Mouse (Mus musculus): ENCODE measurements around the gene Leng9. TPM values are rescaled to one million over a fixed set of nuclear protein-coding genes. Genes with fewer than 3 reads are reported as not detected.

Leng9 gene
- polyA plus RNA-seq, 2 experiments from 2014 or later = 7.5 to 12.3 TPM

DNA sequence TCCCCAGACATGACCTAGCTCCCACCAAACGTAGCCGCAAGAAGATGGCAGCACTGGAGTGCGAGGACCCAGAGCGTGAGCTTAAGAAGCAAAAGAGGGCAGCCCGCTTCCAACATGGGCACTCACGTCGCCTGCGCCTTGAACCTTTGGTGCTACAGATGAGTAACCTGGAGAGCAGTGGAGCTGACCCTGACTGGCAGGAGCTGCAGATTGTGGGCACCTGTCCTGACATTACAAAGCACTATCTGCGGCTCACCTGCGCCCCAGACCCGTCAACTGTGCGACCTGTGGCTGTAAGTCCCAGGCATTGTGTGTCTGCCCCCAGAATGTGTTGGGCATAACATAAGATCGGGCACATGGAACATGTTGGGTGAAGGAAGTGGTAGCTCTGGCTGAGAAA is 6.1 kb downstream of the Leng9 start:
- ATAC-seq = no peak

DNA sequence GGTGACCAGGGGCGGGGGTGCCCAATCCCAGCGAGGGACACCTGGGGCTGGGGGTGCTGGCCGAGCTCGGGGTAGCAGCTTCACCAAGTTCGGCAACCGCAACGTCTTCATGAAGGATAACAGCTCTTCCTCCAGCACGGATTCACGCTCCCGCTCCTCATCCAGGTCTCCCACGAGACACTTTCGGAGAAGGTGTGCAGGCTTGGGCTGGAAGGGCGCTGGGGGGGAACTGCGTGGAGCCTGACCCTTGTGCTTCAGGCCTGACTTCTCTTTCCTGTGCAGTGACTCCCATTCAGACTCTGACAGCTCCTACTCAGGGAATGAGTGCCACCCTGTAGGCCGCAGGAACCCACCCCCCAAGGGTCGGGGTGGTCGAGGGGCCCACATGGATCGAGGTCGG is 6.7 kb downstream of the Leng9 start:
- no peak for ATAC-seq

DNA sequence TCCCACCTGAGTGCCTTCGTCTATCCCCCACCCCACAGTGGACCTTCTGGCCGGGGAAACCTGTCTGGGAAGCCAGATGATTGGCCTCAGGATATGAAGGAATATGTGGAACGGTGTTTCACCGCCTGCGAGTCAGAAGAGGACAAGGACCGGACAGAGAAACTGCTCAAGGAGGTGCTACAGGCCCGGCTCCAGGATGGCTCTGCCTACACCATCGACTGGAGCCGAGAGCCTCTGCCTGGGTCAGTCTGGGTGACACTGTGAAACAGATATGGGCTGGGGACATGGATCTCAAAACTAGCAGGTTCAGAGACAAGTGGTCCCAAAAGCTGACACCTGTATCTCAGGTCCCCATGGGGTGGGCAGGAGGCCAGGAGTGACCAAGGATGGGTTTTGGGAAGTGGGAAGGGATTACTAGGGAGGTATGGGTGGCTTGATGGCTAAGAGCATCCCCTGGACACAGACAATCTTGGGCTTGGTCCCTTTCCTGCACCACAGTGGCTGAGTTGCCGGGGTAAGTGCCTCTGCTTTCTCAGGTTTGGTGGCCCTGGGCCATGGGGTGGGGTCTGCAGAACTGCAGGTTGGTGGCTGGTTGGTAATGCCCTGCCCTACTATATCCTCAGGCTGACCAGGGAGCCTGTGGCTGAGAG is 7.3 kb downstream of the Leng9 start:
- ATAC-seq = no peak

DNA sequence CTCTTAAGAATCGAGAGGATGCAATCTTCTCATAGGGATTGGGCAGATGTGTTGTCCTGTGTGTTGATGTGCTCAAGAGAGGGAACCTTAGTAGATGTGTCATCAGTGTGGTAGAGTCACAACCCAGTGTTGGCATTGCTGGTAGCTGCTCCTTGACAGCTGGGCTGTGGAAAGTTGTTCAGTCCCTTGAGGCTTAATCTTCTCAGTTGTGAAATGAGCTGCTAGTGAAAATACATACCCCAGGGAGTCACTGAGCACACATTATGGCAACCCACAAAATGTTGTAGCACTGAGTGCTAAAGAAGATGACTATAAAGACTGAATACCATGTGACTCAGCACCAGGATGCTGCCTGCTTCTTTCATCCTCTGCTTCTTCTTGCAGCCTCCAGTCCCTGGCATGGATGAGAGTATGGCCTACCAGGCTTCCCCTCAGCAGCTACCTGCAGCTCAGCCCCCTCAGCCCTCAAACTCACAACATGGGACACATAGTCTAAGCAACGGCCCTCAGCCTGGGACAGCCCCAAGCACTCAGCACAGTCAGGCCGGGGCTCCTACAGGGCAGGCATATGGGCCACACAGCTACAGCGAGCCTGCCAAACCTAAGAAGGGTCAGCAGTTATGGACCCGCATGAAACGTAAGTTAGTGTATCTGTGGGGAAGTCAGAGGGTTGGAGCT is 8.4 kb downstream of the Leng9 start:
- ATAC-seq = no peak

DNA sequence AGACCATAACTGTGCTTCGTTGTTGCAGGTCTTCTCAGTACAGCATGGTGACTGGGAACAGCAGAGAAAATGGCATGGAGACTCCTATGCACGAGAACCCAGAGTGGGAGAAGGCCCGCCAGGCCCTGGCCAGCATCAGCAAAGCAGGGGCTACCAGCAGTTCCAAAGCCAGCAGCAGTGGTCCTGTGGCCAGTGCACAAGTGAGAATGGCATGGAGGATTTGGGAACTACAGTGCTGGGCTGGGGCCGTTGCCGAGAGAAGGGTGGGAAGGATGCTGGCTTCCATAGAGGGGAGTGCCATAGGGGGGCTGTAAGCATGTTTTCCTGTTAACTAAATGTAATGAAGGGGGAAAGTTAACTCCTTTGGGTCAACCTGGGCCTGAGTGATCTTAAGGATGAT is 10.8 kb downstream of the Leng9 start:
- no peak for ATAC-seq

DNA sequence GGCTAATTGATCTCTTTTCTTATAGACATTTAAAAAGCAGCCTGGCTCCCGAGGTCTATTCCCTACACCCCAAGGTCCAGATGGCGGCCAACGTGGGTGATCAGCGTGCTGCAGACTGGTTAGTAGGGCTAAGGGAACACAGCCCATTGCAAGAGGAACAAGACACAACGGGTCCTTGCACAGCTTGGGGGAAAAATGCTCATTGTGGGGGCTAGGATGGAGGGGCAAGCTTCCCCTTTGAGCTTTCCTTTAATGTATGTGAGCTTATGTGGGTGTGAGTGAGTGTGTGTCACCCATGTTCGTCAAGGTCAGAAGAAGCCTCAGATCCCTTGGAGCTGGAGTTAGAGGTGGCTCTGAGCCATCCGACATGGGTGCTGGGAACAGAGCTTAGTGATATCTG is 11.5 kb downstream of the Leng9 start:
- ATAC-seq = no peak

DNA sequence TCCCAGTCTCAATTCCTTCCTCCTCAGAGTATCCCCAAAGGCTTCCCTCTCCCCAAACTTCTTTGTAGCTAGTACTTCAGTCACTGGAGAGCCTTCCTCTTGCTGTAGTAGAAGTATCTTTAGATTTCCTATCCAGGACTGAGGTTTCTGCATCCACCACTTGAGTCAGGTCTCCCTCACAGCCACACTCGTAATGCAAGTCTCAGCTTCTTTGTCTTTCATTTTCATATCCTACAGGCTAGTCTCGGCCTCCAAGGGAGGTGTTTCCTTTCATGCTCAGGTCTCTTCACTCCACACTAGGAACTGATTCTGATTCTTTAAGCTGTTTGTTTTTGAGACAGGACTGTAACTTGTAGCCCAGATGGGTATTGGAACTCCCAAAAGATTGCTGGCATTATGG is 12.0 kb downstream of the Leng9 start:
- ATAC-seq = no peak

DNA sequence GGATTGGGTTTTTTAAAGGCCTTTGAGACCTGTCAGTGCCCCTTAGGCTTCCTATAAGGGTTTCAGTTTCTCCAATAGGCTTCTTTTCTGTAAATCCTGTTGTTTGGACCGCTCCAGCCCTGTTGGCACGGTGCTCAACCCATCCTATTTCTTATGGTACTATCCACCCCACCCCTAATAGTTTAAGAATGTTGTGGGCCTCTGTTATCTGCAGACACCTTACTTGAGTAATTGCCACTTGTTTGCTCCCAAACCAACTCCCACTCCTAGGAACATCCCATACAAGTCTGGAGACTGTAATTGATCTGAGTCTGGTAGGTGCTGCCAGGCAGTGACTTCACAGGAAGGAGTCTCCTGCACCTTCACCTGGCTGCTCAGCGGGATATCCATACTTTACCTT is 12.4 kb downstream of the Leng9 start:
- no peak for ATAC-seq

DNA sequence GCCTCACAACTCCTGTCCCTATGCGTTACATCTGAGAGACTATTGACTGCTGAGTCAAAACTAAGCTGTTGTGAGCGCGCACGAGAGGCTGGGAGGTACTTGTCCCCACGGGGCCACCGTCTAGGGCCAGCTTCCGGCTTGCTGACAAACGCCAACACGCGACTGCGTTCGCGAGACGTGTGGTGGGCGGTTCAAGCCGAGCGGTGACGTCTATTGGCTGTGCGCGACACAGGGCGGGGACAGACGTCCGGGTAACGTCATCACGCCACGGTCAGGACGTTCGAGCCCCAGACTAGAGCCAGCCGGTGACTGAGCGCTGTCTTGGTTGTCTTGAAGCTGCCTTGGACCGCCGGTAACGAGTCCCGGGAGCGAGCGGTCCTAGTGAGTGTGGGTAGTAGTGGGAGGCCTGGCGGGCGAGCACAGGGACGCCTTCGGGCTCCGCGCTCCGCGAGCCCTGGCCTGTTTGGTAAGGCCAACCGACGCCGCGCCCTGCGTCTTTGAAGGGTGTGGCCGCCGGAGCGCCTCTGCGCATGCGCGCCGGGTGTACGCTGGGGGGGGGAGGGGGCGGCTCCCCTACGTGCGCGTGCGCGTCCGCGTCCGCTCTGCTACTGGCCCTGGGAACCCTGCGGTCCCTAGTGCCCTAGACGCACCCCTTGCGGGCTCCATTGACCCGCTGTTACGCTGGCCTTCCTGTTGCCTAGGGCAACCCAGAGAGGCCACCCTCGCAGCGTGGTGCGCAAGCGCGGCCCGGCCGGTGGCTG is 13.2 kb downstream of the Leng9 start, which contains the start of gene Leng8:
Leng8 (plus strand) TSS at position 269 of the 761 bp plus-strand sequence.
- peak; percentile 94 for ATAC-seq

DNA sequence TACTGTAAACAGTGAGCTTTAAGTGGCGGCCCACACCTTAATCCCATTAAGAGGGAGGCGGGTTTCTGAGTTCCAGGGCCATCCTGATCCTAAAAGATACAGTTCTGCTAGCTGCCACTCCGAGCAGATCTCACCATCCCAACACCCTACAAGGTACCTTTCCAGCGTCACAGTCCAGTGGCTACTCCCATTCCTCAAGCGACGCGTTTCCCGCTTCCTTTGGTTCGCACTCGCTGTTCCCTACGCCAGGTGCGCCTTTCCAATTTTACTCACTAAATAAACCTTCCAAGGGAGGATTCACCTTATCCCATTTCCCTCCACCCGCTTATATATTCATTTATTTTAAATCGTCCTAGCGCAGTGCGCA is 13.8 kb downstream of the Leng9 start:
- ATAC-seq = peak; percentile 2

DNA sequence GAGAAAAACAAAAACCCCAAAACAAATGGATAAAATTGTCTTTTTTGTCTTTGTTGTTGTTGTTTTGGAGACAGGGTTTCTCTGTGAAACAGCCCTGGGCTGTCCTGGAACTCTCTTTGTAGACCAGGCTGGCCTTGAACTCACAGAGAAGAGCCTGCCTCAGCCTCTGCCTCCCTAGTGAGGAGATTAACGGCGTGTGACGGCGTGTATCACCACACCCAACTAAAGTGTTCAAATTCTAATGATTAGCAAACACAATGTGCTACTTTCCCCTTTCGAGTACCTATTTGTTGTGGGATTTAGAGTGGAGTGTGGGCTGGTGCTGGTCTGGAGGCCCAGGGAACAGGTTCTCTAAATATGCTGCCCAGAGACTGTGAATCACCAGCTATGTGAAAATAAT is 15.3 kb downstream of the Leng9 start:
- ATAC-seq = no peak

DNA sequence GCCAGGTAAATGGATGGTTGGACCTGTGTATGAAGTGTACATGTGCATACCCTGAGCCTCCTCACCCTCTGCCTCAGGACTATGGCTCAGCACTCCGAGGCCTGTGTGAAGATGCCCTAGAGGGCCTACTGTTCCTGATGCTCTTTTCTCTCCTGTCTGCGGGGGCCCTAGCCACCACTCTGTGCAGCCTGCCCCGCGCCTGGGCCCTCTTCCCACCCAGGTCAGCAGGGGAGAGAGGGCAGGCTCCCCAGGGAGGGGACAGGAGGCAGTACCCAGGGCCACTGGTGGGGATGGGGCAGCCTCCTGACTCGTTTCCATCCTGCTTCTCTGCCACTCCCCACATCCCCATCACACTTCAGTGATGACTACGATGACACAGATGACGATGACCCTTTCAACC is 17.2 kb downstream of the Leng9 start:
- no peak for ATAC-seq

DNA sequence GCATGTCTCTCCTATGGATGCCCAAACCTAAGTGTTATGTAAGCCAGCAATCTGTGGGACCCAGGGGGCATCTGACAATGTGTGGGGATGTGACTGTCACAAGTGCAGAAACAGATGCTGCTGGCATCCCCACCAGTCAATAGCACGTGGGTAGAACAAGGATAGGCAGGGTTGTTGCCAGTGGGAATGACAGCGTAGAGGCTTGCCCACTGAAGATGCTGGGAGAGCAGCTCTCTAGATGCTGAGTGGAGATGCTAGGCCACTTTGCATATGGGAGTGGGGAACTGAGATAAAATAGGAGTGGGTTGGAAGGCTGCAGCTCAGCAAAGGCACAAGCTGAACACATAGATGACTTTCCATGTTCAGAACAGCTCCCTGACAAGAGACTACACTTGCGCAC is 17.6 kb downstream of the Leng9 start:
- no peak for ATAC-seq

DNA sequence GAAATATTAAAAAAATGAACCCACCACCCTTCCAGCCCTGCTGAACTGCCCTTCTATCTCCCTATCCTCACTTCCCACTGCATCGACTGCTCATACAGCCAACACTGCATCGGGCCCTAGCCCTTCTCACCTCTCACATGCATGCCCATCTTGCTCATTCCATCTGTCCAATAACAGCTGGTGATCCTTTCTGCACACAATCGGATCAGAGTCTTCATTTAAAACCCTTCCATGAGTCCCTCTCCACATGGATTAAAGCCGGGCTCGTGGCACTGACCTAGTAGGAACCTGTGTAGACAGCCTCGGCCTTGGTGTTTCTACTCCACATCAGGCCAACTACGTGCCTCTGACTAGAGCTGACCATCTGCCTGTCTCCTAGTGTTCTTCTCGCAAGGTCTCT is 18.2 kb downstream of the Leng9 start:
- no peak for ATAC-seq

DNA sequence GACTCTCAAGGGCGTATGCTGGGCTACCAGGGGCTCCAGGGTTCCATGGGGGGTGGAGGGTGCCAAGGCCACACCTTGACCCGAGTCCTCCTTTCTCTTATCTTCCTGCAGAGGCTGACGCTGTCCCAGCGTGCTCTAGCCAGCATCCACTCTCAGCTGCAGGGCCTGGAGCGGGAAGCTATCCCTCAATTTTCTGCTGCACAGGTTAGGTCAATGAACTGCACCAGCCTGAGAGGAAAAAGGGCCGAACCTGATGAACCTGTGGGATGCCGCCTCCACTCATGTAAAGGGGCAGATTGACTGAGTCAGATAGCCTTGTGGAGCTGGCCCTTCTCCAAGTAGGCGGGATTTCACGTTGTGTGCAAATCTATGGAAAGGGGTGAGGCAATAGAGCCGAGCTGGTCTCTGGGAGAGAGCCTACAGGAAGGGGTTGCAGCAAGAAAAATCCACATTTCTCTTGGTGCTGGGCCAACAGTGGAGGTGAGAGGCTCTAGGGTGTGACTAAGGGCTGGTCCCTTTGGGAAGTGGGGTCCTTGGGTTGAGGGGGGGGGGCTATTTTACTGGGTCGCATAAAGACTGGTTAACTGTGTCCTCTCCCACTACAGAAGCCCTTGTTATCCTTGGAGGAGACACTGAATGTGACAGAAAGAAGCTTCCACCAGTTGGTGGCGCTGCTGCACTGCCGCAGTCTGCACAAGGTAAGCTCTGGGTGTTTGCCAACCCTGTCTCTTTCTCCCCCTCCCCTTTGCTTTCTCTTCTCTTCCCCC is 19.3 kb downstream of the Leng9 start:
- ATAC-seq = peak; percentile 88

DNA sequence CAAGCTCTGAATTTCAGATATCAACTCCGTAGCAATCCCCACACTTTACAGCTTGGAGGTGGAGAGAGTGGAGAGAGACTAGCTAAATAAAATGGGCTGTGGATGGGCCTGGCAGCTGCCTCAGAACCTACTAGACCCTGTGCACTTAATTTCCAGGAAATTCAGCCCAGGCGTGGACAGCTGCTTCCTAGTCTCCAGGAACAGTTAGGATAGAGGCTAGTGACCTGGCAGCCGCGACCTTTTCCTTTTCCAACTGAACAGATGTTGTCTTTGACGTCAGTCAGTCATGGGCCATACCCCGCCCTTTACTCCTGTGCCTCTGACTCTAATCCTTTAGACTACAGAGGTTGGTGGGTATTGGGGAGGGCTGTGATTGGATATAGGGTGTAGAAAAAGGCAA is 21.3 kb downstream of the Leng9 start:
- no peak for ATAC-seq

DNA sequence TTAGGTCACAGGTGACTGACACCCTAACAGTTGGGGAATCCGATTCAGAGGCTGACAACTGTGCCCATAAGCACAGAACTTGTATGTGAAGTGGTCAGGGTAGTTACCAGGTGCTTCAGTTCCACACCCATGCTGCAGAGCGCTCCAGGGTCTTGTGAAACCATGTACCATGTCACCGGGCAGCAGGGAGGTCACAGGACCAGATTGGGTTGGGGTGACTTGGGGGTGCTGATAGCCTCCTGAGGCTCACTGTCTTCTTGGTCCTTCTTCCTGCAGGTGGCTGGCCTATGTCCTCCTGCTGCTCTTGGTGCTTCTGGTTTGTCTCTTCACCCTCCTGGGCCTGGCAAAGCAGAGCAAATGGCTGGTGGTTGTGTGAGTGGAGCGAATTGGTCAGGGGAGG is 22.3 kb downstream of the Leng9 start:
- no peak for ATAC-seq

DNA sequence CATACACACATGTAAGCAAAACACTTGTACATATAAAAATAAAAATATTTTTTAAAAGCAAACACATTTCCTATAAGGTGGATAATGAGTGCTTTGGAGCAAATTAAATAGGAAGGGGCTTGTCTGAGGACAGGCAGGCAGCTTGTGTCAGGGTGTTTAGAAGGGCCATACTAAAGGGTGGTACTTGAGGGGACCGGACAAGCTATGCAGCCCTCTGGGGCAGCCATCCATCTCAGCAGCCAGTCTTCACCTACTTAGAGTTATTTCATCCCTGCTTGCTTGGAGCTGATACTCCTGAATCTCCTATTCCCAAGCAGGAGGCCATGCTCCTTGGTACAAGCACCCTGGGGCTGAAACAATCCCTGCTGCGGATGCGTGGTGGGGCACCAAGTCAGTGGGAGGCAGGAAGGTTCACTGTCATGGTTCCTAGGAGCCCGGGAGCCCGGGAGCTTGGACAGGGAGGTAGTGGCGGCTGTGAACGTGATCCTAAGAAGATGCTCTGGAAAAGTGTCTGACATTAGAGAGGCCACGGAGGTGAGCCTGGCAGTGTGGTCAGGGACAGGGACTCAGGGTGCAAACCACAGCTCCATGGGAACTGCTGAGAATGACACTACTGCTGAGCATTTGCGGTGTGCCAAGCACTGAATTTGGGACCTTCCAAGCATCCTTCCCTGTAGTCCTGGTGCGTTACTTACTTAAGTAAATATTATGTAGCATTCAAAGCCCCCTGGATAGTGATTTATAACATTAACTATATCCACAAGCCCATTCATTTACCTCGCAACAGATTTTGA is 23.0 kb downstream of the Leng9 start:
- no peak for ATAC-seq

DNA sequence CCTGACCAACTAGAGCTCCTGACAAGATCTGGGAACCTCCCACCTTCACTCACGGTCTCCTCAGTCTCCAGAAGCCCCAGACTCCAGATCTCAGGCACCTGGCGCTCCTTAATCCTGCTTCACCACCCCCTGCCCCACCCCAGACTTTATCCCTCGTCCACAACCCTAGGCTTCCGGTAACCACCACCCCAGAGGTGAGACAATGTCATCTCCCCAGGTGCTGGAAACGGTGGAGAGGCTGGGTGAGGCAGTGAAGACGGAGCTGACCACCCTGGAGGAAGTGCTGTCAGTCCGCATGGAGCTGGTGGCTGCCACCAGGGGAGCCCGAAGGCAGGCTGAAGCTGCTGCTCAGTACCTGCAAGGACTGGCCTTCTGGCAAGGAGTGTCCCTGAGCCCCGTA is 24.9 kb downstream of the Leng9 start:
- no peak for ATAC-seq

DNA sequence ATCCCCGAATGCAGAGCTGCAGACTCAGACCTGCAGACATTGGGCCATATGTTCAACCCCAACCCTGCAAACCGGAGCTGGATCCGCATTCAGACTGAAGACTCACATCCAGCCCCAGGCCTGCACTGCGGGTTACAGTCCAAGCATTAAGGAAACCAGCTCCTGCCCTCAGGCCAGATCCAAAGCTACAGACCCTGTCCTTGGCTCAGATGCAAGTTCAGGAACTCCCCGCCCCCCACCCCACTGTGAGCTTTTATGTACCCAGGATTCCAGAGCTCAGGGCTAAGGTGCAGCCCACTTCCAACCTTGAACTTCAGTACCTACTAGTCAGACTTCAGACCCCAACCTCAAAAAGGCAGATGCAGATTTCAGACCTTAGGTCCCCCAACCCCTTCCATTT is 25.3 kb downstream of the Leng9 start:
- ATAC-seq = no peak

DNA sequence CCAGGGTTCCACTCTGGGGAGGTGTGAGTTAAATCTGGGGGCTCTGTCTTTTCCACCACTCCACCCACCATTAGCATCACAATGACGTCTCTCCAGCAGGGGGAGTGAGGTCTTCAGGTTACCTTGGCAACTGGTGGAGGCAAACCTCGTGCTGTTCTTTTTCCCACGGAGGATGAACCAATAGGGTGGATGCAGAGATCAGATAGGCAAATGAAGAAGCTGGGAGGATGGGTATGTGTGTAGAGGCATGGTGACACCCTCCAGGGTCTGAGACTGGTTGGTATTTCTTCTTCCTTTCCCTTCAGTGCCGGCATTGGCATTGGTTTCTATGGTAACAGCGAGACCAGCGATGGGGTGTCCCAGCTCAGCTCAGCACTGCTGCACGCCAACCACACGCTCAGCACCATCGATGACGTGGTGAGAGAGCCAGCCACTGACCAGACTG is 25.8 kb downstream of the Leng9 start:
- ATAC-seq = peak; percentile 95

DNA sequence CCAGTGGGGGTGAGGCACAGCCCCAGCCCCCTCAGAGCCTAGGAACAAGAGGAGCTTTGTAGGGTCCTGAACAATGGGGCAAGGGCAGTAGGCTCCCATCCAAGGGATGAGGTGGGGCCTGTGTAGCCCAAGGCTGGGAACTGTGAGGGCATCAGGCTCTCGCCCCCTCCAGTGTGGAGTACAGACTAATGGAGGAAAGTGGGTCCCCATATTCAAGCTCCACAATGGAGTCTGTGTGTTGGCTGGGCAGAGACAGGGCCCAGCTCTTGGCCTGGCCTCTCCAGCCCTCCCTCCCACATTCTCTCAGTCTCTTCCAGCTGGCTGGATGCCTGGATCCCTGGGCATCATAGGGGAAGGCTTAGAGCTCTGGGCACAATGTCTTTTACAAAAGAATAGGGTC is 26.4 kb downstream of the Leng9 start:
- no peak for ATAC-seq

Measured in CD4-positive, CD25-positive, alpha-beta regulatory T cell, adult 4 months (primary cell).